Mouse (Mus musculus): ENCODE results near the gene Selenof.

DNA sequence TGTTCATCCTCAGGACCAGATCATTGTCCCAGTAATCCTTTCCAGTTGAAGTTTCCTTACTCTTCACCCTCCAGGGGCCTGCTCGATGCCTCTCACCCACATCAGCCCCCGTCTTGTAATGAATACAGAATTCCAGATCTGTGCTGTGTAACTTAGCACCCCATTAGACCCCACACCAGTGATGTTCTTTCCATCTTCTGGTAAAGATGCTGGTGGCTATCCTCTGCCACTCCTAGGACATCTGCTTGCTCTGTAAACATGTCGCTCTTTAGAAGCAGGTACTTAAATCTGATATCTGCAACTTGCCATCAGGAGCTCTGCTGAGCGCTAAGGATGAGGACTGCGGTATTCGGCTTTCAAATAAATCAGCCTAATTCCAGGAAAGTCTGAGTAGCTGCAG lies 44.2 kb downstream of the Selenof start:
- TF ChIP-seq CTCF (IDR thresholded peaks at IDR 0.05; ENCODE audit: insufficient read depth, low read depth, low read length) (no peak), POLR2A (IDR thresholded peaks at IDR 0.05; ENCODE audit: insufficient read depth, low read depth, low read length) (no peak)

Measured in olfactory bulb, adult 2 months (tissue).